Mouse (Mus musculus): ENCODE measurements around the gene Gm20388.

- TF ChIP-seq POLR2A (IDR thresholded peaks at IDR 0.05; ENCODE audit: borderline replicate concordance, insufficient read depth, low read length): no peak
- TF ChIP-seq CTCF (IDR thresholded peaks at IDR 0.05; ENCODE audit: borderline replicate concordance, insufficient read depth, low read depth, low read length): no peak
These were observed 2676.1 kb downstream of the Gm20388 start for GRCm38 (mm10) chr8:122586749-122587148.
